Mouse (Mus musculus): ENCODE measurements around the gene Vps33b. TPM values are rescaled to one million over a fixed set of nuclear protein-coding genes. Genes with fewer than 3 reads are reported as not detected.
A peak's percentile ranks its signal among the peaks of the same experiment; 100 is the strongest.

The Vps33b gene
- polyA plus RNA-seq, 1 experiment from 2014 or later = 21.8 TPM

DNA sequence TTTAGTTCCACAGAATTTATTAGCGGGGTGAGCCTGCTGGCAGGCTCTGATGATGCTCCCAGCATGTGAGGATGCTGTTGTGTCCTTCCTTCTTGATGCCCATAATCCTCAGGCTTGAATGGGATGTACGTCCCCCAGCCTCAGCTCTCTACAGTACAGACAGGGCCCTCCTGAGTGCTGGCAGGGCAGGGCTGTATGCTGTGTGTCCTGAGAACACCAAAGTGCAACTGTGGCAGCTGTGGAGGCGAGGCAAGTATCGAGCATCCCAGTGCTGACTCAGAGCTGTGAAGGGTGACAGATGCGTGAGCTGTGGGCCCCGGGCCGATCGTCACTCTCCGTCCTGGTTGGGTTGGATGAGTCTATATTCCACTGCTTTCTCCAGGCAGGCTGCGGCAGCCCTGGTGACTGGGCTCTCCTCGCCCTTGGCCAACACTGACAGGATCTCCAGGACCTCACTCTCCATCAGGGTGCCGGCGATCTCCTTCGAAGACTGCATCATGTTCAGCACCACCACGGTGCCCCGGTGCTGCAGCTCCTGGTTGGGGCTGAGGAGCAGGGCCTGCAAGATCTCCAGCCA, 55.9 kb downstream of the Vps33b start:
- WGBS = 97% methylated on average over 16 of the region's 16 CpGs
- peaks cover 23% of the 10 kb centered on the region for H3K4me1 ChIP-seq (replicated peaks)
- no peak overlapping the region for H3K4me3 ChIP-seq
- no peak overlapping the region for H3K4me2 ChIP-seq
- H3K9me3 ChIP-seq = no peaks in the 10 kb centered on the region
- peak overlapping the region; percentile 10; the same call in 1 of the 2 replicates for H3K27ac ChIP-seq
- no peak for ATAC-seq (ENCODE audit: low FRiP score)
- H3K9ac ChIP-seq = peak overlapping the region; percentile 49; the same call in 1 of the 2 replicates
- H3K27me3 ChIP-seq = no peaks in the 10 kb centered on the region
- peaks cover 61% of the 10 kb centered on the region for H3K36me3 ChIP-seq

DNA sequence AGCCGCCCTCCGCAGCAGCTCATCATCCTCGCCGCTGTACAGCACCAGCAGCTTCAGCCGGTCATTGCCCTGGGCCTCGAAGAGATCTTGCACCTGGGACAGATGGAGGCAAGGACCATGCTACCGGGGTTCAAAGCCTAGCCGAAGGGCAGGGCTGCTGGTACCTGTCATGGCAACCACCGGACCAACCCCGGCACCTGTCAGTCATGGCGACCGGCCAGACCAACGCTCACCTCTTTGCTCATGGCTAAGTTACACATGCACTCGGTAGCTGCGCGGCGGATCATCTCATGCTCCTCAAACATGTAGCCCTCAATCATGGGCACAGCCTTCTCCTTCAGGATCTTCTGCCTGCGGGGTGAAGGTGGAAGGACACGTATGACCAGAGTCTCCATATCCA, 56.6 kb downstream of the Vps33b start:
- no peak for ATAC-seq (ENCODE audit: low FRiP score)
- Histone ChIP-seq H3K4me2 (no peak overlapping the region), H3K27me3 (no peaks in the 10 kb centered on the region), H3K4me1 (replicated peaks) (peaks cover 23% of the 10 kb centered on the region), H3K27ac (no peak overlapping the region), H3K36me3 (peaks cover 62% of the 10 kb centered on the region), H3K4me3 (no peak overlapping the region), H3K9me3 (no peaks in the 10 kb centered on the region), H3K9ac (no peak overlapping the region)
- WGBS = 98% methylated on average over 19 of the region's 19 CpGs

DNA sequence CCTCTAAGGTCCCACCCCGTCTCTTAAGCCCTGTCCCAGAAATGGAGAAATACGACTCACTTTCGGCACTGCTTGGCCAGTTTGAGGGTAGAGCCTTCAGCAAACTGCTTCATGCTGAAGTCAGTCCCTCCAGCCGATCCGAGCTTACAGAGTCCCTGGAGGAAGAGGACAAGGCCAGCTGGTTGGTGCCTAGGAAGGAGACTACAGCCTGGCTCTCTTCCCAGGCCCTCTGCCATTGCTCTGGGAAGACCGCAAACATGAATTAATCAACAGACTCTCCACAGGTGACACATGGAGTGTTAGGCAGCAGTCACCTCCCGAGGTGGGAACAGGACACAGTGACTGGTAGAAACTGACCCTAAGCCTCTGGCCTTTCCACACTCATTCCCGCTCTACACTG, 60.8 kb downstream of the Vps33b start:
- Histone ChIP-seq H3K4me2 (no peak overlapping the region), H3K36me3 (peaks cover 100% of the 10 kb centered on the region), H3K4me3 (no peak overlapping the region), H3K27me3 (no peaks in the 10 kb centered on the region), H3K27ac (no peak overlapping the region), H3K9me3 (no peaks in the 10 kb centered on the region), H3K9ac (no peak overlapping the region), H3K4me1 (replicated peaks) (peaks cover 3% of the 10 kb centered on the region; the same call in 1 of the 2 replicates)
- no peak for ATAC-seq (ENCODE audit: low FRiP score)
- 86% methylated on average over 8 of the region's 8 CpGs for WGBS

DNA sequence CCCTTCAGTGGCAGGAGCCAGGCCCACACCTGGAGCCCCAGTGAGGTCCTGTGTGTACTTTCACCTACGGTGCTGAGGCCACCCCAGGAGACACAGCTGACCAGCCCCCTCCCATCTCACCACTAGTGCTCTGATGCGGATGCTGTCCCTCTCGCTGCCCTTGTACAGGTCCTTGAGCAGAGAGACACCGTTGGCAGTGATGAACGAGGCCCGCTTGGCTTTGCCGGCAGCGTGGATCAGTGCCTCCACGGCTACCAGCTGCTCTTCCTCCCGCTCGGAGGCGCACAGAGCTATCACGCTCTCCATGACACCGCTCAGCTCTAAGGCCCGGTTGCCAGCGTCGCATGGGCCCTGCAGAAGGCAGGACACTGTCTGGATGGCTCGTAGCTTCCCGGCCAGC, 62.0 kb downstream of the Vps33b start:
- Histone ChIP-seq H3K27me3 (no peaks in the 10 kb centered on the region), H3K9me3 (no peaks in the 10 kb centered on the region), H3K27ac (no peak overlapping the region), H3K9ac (no peak overlapping the region), H3K4me3 (no peak overlapping the region), H3K4me2 (no peak overlapping the region), H3K36me3 (peaks cover 100% of the 10 kb centered on the region), H3K4me1 (replicated peaks) (peaks cover 12% of the 10 kb centered on the region)
- 87% methylated on average over 19 of the region's 19 CpGs for WGBS
- ATAC-seq (ENCODE audit: low FRiP score) = no peak

DNA sequence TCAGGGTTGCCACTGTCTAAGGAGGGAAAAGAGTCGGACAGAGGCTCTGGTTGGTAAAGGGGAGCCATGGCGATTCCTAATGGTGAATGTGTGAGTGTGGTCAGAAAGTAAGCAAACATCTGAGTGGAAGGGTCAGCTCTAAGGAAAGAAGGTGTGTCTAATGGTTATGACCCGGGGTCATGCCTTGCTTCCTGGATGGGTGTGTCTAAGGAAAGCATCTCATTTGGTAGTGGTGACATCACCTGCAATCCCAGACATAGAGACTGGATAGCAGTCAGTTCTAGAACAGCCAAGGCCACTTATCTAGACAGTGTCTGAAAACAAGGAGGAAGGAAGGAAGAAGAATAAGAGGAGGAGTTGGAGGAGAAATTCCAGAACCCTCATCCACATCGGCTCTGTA, 65.4 kb downstream of the Vps33b start:
- Histone ChIP-seq H3K9ac (no peak overlapping the region), H3K4me3 (no peak overlapping the region), H3K36me3 (peaks cover 80% of the 10 kb centered on the region), H3K4me1 (replicated peaks) (peaks cover 40% of the 10 kb centered on the region), H3K27me3 (no peaks in the 10 kb centered on the region), H3K9me3 (no peaks in the 10 kb centered on the region), H3K27ac (no peak overlapping the region), H3K4me2 (no peak overlapping the region)
- 98% methylated on average over 4 of the region's 4 CpGs for WGBS
- no peak for ATAC-seq (ENCODE audit: low FRiP score)

DNA sequence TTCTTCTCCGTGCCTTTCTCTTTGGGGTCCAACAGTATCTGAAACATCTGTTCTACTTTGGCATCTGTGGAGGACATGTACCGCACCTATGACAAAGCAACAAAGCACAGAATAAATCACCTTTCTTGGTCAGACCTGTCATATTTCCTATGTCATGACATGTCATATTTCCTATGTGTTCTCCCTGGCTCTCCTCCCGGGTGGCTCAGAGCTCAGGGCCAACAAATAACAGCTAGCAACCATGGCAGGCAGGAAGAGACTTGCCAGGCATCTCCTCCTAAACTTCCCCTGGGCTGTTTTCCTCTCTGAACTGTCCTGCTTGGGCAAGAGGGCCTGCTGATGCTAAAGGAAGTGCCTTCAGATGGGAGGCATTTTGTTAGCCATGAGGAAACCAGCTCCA, 67.5 kb downstream of the Vps33b start:
- Histone ChIP-seq H3K4me1 (replicated peaks) (peaks cover 57% of the 10 kb centered on the region), H3K9me3 (no peaks in the 10 kb centered on the region), H3K27ac (no peak overlapping the region), H3K9ac (0 out of 2 replicates have a peak overlapping the region, but pooled peaks have one; percentile 8), H3K27me3 (no peaks in the 10 kb centered on the region), H3K4me2 (no peak overlapping the region), H3K4me3 (no peak overlapping the region), H3K36me3 (peaks cover 60% of the 10 kb centered on the region)
- ATAC-seq (ENCODE audit: low FRiP score) = no peak
- WGBS = 96% methylated on average over 3 of the region's 3 CpGs

DNA sequence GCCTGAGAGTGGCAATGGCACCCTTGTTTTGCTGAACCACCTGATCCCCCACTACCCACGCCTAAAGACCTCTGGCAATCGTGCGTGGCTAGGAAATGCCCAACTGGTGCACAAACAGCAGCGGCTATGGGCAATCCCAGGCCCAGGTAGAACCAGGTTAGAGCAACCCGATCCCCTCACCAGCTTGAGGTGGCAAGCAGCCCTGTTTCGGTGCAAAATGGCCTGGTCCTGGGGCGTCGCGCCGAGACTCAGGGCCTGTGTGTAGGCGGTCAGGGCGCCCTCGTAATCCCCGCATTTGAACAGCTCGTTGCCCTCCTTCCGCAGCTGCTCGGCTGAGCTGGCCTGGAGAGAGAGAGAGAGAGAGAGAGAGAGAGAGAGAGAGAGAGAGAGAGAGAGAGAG, 69.9 kb downstream of the Vps33b start:
- Histone ChIP-seq H3K9me3 (no peaks in the 10 kb centered on the region), H3K27me3 (no peaks in the 10 kb centered on the region), H3K27ac (peak overlapping the region; percentile 90), H3K36me3 (peaks cover 35% of the 10 kb centered on the region), H3K9ac (peak overlapping the region; percentile 90), H3K4me1 (replicated peaks) (peaks cover 74% of the 10 kb centered on the region), H3K4me3 (peak overlapping the region; percentile 64), H3K4me2 (peak overlapping the region; percentile 95)
- 5% methylated on average over 17 of the region's 17 CpGs for WGBS
- ATAC-seq (ENCODE audit: low FRiP score) = no peak

DNA sequence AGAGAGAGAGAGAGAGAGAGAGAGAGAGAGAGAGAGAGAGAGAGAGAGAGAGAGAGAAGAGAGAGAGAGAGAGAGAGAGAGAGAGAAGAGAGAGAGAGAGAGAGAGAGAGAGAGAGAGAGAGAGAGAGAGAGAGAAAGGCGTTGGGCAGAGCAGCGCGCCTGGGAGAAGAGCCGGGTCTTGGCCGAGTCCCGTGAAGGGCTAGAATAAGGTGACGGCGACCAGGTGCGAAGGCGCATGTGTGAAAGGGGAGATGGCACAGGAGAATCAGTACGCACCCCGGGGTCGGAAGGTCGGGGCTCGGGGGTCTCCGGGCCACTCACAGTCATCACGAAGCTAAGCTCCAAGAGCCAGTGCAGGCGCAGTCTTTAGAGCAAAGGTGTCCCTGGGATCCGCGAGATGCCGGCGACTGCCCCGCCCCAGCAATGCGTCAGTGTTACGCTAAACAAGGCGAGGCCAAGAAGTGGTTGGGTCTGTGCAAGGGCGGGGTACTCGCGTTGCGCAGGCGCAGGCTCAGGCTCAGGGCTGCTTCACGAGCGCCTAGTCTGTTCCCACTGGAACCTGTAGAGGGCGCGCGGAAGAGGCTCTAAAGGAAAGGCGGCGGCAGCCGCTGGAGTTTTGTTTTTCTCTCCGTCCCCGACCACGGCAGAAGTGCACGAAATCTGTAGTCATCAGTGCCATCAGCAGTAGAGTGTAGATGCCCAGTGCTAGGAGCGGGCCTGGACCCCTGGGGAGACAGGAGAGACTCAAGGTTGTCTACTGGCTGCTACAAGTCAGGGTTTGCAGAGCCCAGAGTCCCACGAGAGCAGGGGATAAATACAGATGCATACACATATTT, 70.6 kb downstream of the Vps33b start:
- H3K4me1 ChIP-seq (replicated peaks) = peaks cover 74% of the 10 kb centered on the region
- H3K36me3 ChIP-seq = peaks cover 29% of the 10 kb centered on the region
- no peaks in the 10 kb centered on the region for H3K9me3 ChIP-seq
- H3K4me2 ChIP-seq = peak overlapping the region; percentile 95
- peak overlapping the region; percentile 90 for H3K9ac ChIP-seq
- no peaks in the 10 kb centered on the region for H3K27me3 ChIP-seq
- ATAC-seq (ENCODE audit: low FRiP score) = peak; percentile 96
- H3K4me3 ChIP-seq = peak overlapping the region; percentile 64
- peak overlapping the region; percentile 90 for H3K27ac ChIP-seq
- WGBS = under 1% methylated on average over 45 of the region's 45 CpGs

DNA sequence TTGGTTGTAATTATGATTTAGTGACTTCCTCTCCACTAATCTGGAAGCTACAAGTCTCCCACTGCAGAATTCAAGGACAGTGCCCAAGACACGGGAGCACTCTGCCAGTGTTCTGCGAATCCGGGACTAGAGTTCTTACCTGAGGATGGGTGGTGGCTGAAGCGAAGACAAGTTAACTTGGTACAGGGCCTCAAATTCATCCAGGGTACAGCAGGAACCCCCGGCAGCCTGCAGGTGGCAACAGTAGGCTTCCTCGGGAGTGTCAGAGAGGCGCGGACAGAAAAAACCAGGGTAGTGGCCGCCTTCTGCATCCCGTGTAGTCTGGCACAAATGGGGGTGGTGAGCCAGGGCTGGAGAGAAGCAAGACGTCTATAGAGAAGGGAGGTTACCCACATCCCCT, 71.3 kb downstream of the Vps33b start, which contains the start of gene Unc45a:
TSS of gene Unc45a (minus strand) at position 213 of the 400 bp plus-strand sequence.
- peaks cover 67% of the 10 kb centered on the region for H3K4me1 ChIP-seq (replicated peaks)
- H3K9me3 ChIP-seq = no peaks in the 10 kb centered on the region
- H3K27ac ChIP-seq = peak within 1 kb of the TSS; percentile 90
- H3K4me3 ChIP-seq = peak within 1 kb of the TSS; percentile 64
- 4% methylated on average over 11 of the region's 11 CpGs for WGBS
- H3K4me2 ChIP-seq = peak within 1 kb of the TSS; percentile 95
- H3K27me3 ChIP-seq = no peaks in the 10 kb centered on the region
- peak within 1 kb of the TSS; percentile 90 for H3K9ac ChIP-seq
- H3K36me3 ChIP-seq = peaks cover 26% of the 10 kb centered on the region
- ATAC-seq (ENCODE audit: low FRiP score) = peak; percentile 15; the same call in 1 of the 2 replicates

Other genes with a start within 250 kb of the Vps33b start
- 18.3 and 18.5 TPM in 2 replicates for gene Zfp710, start 244.8 kb upstream of the Vps33b start, polyA plus RNA-seq (2015; fragmentation: Nextera tagmentation; extraction: Ambion mirVana)
- gene Idh2, start 154.3 kb upstream of the Vps33b start, polyA plus RNA-seq (2015; fragmentation: Nextera tagmentation; extraction: Ambion mirVana) = 237 and 256 TPM in 2 replicates
- 23.9 and 26.5 TPM in 2 replicates for gene Sema4b, start 82.8 kb upstream of the Vps33b start, polyA plus RNA-seq (2015; fragmentation: Nextera tagmentation; extraction: Ambion mirVana)
- 35.0 and 38.1 TPM in 2 replicates for gene Cib1, start 36.8 kb upstream of the Vps33b start, polyA plus RNA-seq (2015; fragmentation: Nextera tagmentation; extraction: Ambion mirVana)
- gene Gdpgp1, start 36.8 kb upstream of the Vps33b start, polyA plus RNA-seq (2015; fragmentation: Nextera tagmentation; extraction: Ambion mirVana) = 4.1 and 5.3 TPM in 2 replicates
- gene Ttll13, start 23.3 kb upstream of the Vps33b start, polyA plus RNA-seq (2015; fragmentation: Nextera tagmentation; extraction: Ambion mirVana) = 1.7 and 2.1 TPM in 2 replicates
- gene Ngrn, start 8.4 kb upstream of the Vps33b start, polyA plus RNA-seq (2015; fragmentation: Nextera tagmentation; extraction: Ambion mirVana) = 60.3 and 62.3 TPM in 2 replicates
- 43.5 and 46.8 TPM in 2 replicates for gene Prc1, start 24.8 kb downstream of the Vps33b start, polyA plus RNA-seq (2015; fragmentation: Nextera tagmentation; extraction: Ambion mirVana)
- gene Rccd1, start 54.8 kb downstream of the Vps33b start, polyA plus RNA-seq (2015; fragmentation: Nextera tagmentation; extraction: Ambion mirVana) = 14.5 and 16.1 TPM in 2 replicates
- gene Unc45a, start 71.4 kb downstream of the Vps33b start, polyA plus RNA-seq (2015; fragmentation: Nextera tagmentation; extraction: Ambion mirVana) = 55.5 and 61.5 TPM in 2 replicates
- 19.6 and 21.4 TPM in 2 replicates for gene Hddc3, start 73.5 kb downstream of the Vps33b start, polyA plus RNA-seq (2015; fragmentation: Nextera tagmentation; extraction: Ambion mirVana)
- gene Man2a2, start 101.7 kb downstream of the Vps33b start, polyA plus RNA-seq (2015; fragmentation: Nextera tagmentation; extraction: Ambion mirVana) = 20.8 and 23.4 TPM in 2 replicates
- 6.1 and 6.9 TPM in 2 replicates for gene Fes, start 118.3 kb downstream of the Vps33b start, polyA plus RNA-seq (2015; fragmentation: Nextera tagmentation; extraction: Ambion mirVana)
- gene Furin, start 135.8 kb downstream of the Vps33b start, polyA plus RNA-seq (2015; fragmentation: Nextera tagmentation; extraction: Ambion mirVana) = 4.0 and 4.7 TPM in 2 replicates

Measured in hindbrain, embryonic 13.5 days (tissue).